Mouse (Mus musculus) lung, postnatal 0 days (tissue): ENCODE results near the gene Sbno2. TPM values are rescaled to one million over a fixed set of nuclear protein-coding genes. Genes with fewer than 3 reads are reported as not detected.

ENCODE experiments used
- ATAC-seq: fragments of 200-750 bp; cut with Nextera tagmentation; 2 replicates; pipeline ENCODE4 v1.8.0; 2017; ENCODE audit warnings: moderate library complexity
- DNase-seq: peaks from one replicate; pipeline ENCODE4 v3.0.0-alpha.2; 2016; ENCODE audit warnings: low spot score
- H3K27ac ChIP-seq: fragments of 300-500 bp; sonication (generic); 2 replicates; pipeline ENCODE4 v1.5.1; 2014; ENCODE audit warnings: antibody characterized with exemption, mild to moderate bottlenecking, low read length, mixed read lengths
- H3K27me3 ChIP-seq: fragments of 300-500 bp; sonication (generic); replicated peaks from 2 replicates; pipeline ENCODE4 v1.6.1; 2014; ENCODE audit warnings: low read length, mixed read lengths; ENCODE audit not compliant: insufficient read depth
- H3K36me3 ChIP-seq: fragments of 300-500 bp; sonication (generic); 2 replicates; pipeline ENCODE4 v1.6.1; 2014; ENCODE audit warnings: low read length, mixed read lengths; ENCODE audit not compliant: insufficient read depth
- H3K4me1 ChIP-seq: fragments of 300-500 bp; sonication (generic); 2 replicates; pipeline ENCODE4 v1.6.1; 2014; ENCODE audit warnings: antibody characterized with exemption, low read depth, low read length, mixed read lengths; ENCODE audit not compliant: insufficient read depth
- H3K4me2 ChIP-seq: fragments of 300-500 bp; sonication (generic); replicated peaks from 2 replicates; pipeline ENCODE4 v1.6.1; 2014; ENCODE audit warnings: low read depth, mild to moderate bottlenecking, low read length, moderate library complexity, mixed read lengths
- H3K4me3 ChIP-seq: fragments of 300-500 bp; sonication (generic); 2 replicates; pipeline ENCODE4 v1.5.1; 2014; ENCODE audit warnings: low read depth, low read length
- H3K9ac ChIP-seq: fragments of 300-500 bp; sonication (generic); replicated peaks from 2 replicates; pipeline ENCODE4 v1.6.1; 2014; ENCODE audit warnings: low read depth, mild to moderate bottlenecking
- H3K9me3 ChIP-seq: fragments of 300-500 bp; sonication (generic); 2 replicates; pipeline ENCODE4 v1.6.1; 2016; ENCODE audit warnings: low read length, mixed read lengths
- CTCF ChIP-seq: IDR thresholded peaks from 2 replicates; pipeline ENCODE4 v1.5.1; 2016; ENCODE audit warnings: antibody characterized with exemption, mild to moderate bottlenecking
- EP300 ChIP-seq: IDR thresholded peaks from 2 replicates; pipeline ENCODE4 v1.6.1; 2016; ENCODE audit warnings: antibody characterized with exemption, mild to moderate bottlenecking, control low read depth
- WGBS: fragments of 180-500 bp; shearing (Covaris S2); extraction: QIAGEN DNeasy Blood & Tissue Kit; methylation state at CpG from one replicate; pipeline ENCODE4 v1.1.7; 2014; 5-methylcytosine and 5-hydroxymethylcytosine counted together
- polyA plus RNA-seq: library from polyadenylated mRNA; unstranded; fragments of >200 nt; fragmentation: Nextera tagmentation; extraction: Ambion mirVana; gene quantifications from 2 replicates; pipeline ENCODE4 v1.2.1, GENCODE M21; 2015

The Sbno2 gene
- polyA plus RNA-seq, 1 experiment from 2014 or later = 17.5 TPM

GRCm38 (mm10) chr10:80142530-80142925 is 37.2 kb upstream of the Sbno2 start:
- peak overlapping the region; percentile 87 for H3K4me2 ChIP-seq
- H3K4me1 ChIP-seq = peaks cover 22% of the 10 kb centered on the region; the same call in 1 of the 2 replicates
- ATAC-seq (no peak), DNase-seq (peak; percentile 56)
- no peaks in the 10 kb centered on the region for H3K36me3 ChIP-seq
- peak overlapping the region; percentile 66 for H3K4me3 ChIP-seq
- H3K27ac ChIP-seq = peak overlapping the region; percentile 92
- peaks cover 11% of the 10 kb centered on the region for H3K27me3 ChIP-seq
- peak overlapping the region; percentile 70 for H3K9ac ChIP-seq
- TF ChIP-seq EP300 (no peak), CTCF (no peak)
- no peaks in the 10 kb centered on the region for H3K9me3 ChIP-seq
- under 1% methylated on average over 15 of the region's 15 CpGs for WGBS

DNA sequence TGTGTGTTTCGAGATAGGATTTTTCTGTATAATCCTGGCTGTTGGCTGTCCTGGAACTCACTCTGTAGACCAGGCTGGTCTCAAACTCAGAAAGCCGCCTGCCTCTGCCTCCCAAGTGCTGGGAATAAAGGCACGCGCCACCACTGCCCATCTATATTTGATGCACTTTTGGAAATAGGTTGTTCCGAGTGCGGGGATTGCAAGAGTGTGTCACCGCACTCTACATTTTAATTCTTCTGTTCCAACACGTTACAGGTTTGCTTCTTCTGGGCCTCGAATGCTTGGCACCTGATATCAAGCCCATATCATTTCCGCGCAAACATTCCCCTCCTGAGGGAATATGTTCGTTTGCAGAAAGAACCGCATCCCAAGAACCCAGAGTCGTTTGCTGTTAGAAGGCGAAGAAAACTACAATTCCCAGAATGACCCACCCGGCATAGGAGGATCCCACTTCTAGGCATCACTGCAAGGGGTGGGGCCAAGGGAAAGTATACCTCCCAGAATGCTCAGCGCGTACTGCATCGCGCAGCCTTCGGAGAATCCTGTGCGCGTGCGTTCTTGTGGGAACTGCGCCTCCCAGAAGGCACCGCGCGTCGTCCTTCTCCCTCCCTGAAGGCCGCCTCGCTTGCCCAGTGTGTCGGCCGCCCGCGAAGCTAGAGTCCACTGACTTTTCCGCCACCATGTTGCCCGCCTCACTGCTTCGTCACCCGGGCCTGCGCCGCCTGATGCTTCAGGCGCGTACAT is 36.6 kb upstream of the Sbno2 start:
- no peaks in the 10 kb centered on the region for H3K9me3 ChIP-seq
- TF ChIP-seq CTCF = no peak; the same call in 1 of the 2 replicates
- no peak; the same call in 1 of the 2 replicates for TF ChIP-seq EP300
- H3K27me3 ChIP-seq = peaks cover 15% of the 10 kb centered on the region
- H3K27ac ChIP-seq = peak overlapping the region; percentile 92
- H3K9ac ChIP-seq = peak overlapping the region; percentile 70
- H3K4me1 ChIP-seq = peaks cover 22% of the 10 kb centered on the region; the same call in 1 of the 2 replicates
- H3K36me3 ChIP-seq = no peaks in the 10 kb centered on the region
- peak overlapping the region; percentile 87 for H3K4me2 ChIP-seq
- DNase-seq = peak; percentile 100
- ATAC-seq = peak; percentile 87
- H3K4me3 ChIP-seq = peak overlapping the region; percentile 66
- under 1% methylated on average over 43 of the region's 43 CpGs for WGBS

DNA sequence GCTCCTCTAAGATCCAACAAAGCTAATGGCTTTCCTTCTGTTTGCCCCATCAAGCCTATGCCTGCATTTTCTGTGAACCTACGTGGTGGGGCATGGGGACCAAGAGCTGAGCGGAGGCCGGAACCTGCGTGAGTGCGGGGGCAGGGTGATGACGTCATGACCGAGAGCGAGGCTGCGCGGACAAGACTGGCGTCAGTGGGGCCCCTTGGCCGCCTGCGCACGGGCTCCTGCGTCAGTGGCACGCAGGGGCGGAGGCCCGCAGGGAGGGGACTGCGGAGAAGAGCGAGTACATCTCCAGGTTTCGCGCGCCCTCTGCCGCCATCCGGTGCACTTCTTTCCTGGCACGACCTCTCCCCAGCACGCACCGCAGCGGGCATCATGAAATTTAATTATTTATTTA is 35.9 kb upstream of the Sbno2 start:
- Histone ChIP-seq H3K4me1 (peaks cover 18% of the 10 kb centered on the region; the same call in 1 of the 2 replicates), H3K4me2 (peak overlapping the region; percentile 87), H3K9me3 (no peaks in the 10 kb centered on the region), H3K27me3 (peaks cover 15% of the 10 kb centered on the region), H3K27ac (peak overlapping the region; percentile 82), H3K4me3 (peak overlapping the region; percentile 26; the same call in 1 of the 2 replicates), H3K9ac (peak overlapping the region; percentile 23; the same call in 1 of the 2 replicates), H3K36me3 (no peaks in the 10 kb centered on the region)
- ATAC-seq (peak; percentile 79), DNase-seq (peak; percentile 98)
- WGBS = under 1% methylated on average over 29 of the region's 29 CpGs
- TF ChIP-seq CTCF = peak; percentile 80
- peak; percentile 58 for TF ChIP-seq EP300

DNA sequence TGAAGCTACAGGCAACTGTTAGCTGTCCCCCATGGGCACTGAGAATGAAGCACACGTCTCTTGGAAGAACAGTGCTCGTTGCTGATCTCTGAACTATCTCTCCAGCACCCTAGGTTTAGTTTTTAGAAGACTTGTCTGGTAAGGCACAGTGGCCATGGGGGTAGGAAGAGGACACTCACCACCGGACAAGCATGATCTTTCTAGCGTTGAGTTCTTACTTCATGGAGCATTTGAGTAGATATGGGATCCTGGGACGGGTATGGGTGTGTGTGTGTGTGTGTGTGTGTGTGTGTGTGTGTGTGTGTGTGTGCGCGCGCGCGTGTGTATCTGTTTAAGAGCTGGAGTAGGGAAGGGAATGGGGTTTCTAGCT is 35.3 kb upstream of the Sbno2 start, which contains the start of gene Cbarp:
Gene Cbarp (minus strand): TSS at position 170 of the 370 bp plus-strand sequence.
- H3K9ac ChIP-seq = peak within 1 kb of the TSS; percentile 23; the same call in 1 of the 2 replicates
- peak within 1 kb of the TSS; percentile 87 for H3K4me2 ChIP-seq
- peak within 1 kb of the TSS; percentile 26 for H3K4me3 ChIP-seq
- no peak for DNase-seq
- WGBS = 76% methylated on average over 10 of the region's 10 CpGs
- no peak for TF ChIP-seq EP300
- TF ChIP-seq CTCF = no peak
- H3K27ac ChIP-seq = peak within 1 kb of the TSS; percentile 82
- H3K36me3 ChIP-seq = no peaks in the 10 kb centered on the region
- ATAC-seq = no peak
- H3K27me3 ChIP-seq = peaks cover 15% of the 10 kb centered on the region
- peaks cover 16% of the 10 kb centered on the region; the same call in 1 of the 2 replicates for H3K4me1 ChIP-seq
- H3K9me3 ChIP-seq = no peaks in the 10 kb centered on the region

GRCm38 (mm10) chr10:80139975-80140665 is 34.7 kb upstream of the Sbno2 start:
- DNase-seq (no peak), ATAC-seq (no peak)
- Histone ChIP-seq H3K36me3 (no peaks in the 10 kb centered on the region), H3K27ac (0 out of 2 replicates have a peak overlapping the region, but pooled peaks have one; percentile 82), H3K4me2 (no peak overlapping the region), H3K9me3 (no peaks in the 10 kb centered on the region), H3K4me3 (no peak overlapping the region), H3K27me3 (peaks cover 15% of the 10 kb centered on the region), H3K9ac (no peak overlapping the region), H3K4me1 (peaks cover 14% of the 10 kb centered on the region; the same call in 1 of the 2 replicates)
- TF ChIP-seq CTCF (no peak), EP300 (no peak)
- 74% methylated on average over 11 of the region's 11 CpGs for WGBS

DNA sequence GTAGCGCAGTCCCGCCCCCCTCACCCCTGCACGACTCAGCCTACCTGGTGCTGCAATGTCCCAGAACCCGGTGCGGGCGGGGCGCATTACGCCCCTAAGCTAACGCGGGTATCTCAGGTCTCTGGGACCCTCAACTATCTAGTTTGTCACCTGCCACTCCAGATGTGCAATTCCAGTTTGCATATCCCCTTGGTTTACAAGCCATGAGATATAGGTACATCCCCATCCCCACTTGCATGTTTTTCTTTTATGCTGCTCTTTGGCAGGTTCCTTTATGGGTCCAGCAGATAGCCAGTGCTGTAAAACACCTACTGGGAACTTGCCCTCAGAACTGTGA is 34.0 kb upstream of the Sbno2 start:
- no peaks in the 10 kb centered on the region for H3K9me3 ChIP-seq
- H3K27me3 ChIP-seq = peaks cover 15% of the 10 kb centered on the region
- no peak for TF ChIP-seq EP300
- TF ChIP-seq CTCF = no peak
- WGBS = 1% methylated on average over 9 of the region's 10 CpGs
- H3K36me3 ChIP-seq = no peaks in the 10 kb centered on the region
- DNase-seq = no peak
- H3K27ac ChIP-seq = peak overlapping the region; percentile 68
- H3K9ac ChIP-seq = peak overlapping the region; percentile 34; the same call in 1 of the 2 replicates
- peaks cover 14% of the 10 kb centered on the region; the same call in 1 of the 2 replicates for H3K4me1 ChIP-seq
- H3K4me3 ChIP-seq = peak overlapping the region; percentile 53
- no peak for ATAC-seq
- peak overlapping the region; percentile 98 for H3K4me2 ChIP-seq
